Mouse (Mus musculus): ENCODE measurements around the gene Alyref. TPM values are rescaled to one million over a fixed set of nuclear protein-coding genes. Genes with fewer than 3 reads are reported as not detected.

The Alyref gene
- polyA plus RNA-seq, 1 experiment from 2014 or later = 237 TPM

- no peaks in the 10 kb centered on the region for H3K9me3 ChIP-seq (ENCODE audit: control insufficient read depth, low read length)
- 1% methylated on average over 56 of the region's 56 CpGs for WGBS
- DNase-seq (ENCODE audit: low spot score) (peak; percentile 92), ATAC-seq (ENCODE audit: low FRiP score) (peak; percentile 95)
- H3K27ac ChIP-seq = peak within 1 kb of the TSS; percentile 84
- no peaks in the 10 kb centered on the region for H3K27me3 ChIP-seq (ENCODE audit: control insufficient read depth, insufficient read depth, low read length)
- peak within 1 kb of the TSS; percentile 80 for H3K4me2 ChIP-seq (replicated peaks)
- peak within 1 kb of the TSS; percentile 78 for H3K9ac ChIP-seq
- H3K36me3 ChIP-seq (replicated peaks; ENCODE audit: control insufficient read depth, insufficient read depth) = peaks cover 70% of the 10 kb centered on the region
- H3K4me3 ChIP-seq (replicated peaks; ENCODE audit: low read length) = peak within 1 kb of the TSS; percentile 80
- peaks cover 18% of the 10 kb centered on the region for H3K4me1 ChIP-seq (replicated peaks; ENCODE audit: control insufficient read depth, insufficient read depth, low read length)
Measured at GRCm38 (mm10) chr11:120617519-120618112, 19.5 kb upstream of the Alyref start, which contains the start of gene Pcyt2. Pcyt2 (minus strand) TSS chr11:120617936.

DNA sequence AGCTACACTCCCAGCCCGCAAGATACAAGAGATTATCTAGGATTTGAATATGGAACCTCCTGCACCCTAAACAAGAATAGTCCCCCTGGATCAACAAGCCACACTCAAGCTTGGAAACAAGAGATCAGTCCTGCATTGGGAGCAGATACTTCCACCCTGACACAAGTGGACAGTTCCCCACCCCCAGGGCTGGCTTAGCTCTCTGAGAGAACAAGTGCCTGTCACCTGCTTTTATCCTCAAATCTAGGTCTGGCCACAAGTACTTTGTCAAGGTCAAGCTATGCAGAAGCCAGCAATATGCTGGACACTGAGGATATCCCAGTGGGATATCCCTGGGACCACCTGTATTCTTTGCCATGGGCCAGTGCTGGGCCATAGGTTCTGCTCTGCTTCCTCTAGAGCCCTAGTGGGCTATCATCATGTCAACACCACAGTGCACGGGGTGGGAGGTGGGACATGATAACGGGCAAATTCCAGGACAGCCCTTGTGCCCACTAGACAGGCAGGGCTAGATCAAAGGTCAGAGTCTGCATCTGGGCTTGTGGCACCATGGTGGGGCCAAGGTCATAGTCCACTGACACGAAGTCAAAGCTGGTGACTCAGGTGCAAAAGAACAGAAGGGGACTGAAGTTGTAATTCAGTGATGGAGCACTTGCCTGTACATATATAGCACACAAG lies 18.6 kb upstream of the Alyref start:
- H3K27ac ChIP-seq = peak overlapping the region; percentile 84
- DNase-seq (ENCODE audit: low spot score) (no peak), ATAC-seq (ENCODE audit: low FRiP score) (no peak)
- peak overlapping the region; percentile 80 for H3K4me3 ChIP-seq (replicated peaks; ENCODE audit: low read length)
- no peaks in the 10 kb centered on the region for H3K27me3 ChIP-seq (ENCODE audit: control insufficient read depth, insufficient read depth, low read length)
- peak overlapping the region; percentile 80 for H3K4me2 ChIP-seq (replicated peaks)
- H3K9ac ChIP-seq = peak overlapping the region; percentile 78
- peaks cover 72% of the 10 kb centered on the region for H3K36me3 ChIP-seq (replicated peaks; ENCODE audit: control insufficient read depth, insufficient read depth)
- no peaks in the 10 kb centered on the region for H3K9me3 ChIP-seq (ENCODE audit: control insufficient read depth, low read length)
- H3K4me1 ChIP-seq (replicated peaks; ENCODE audit: control insufficient read depth, insufficient read depth, low read length) = peaks cover 18% of the 10 kb centered on the region
- 53% methylated on average over 4 of the region's 4 CpGs for WGBS

DNA sequence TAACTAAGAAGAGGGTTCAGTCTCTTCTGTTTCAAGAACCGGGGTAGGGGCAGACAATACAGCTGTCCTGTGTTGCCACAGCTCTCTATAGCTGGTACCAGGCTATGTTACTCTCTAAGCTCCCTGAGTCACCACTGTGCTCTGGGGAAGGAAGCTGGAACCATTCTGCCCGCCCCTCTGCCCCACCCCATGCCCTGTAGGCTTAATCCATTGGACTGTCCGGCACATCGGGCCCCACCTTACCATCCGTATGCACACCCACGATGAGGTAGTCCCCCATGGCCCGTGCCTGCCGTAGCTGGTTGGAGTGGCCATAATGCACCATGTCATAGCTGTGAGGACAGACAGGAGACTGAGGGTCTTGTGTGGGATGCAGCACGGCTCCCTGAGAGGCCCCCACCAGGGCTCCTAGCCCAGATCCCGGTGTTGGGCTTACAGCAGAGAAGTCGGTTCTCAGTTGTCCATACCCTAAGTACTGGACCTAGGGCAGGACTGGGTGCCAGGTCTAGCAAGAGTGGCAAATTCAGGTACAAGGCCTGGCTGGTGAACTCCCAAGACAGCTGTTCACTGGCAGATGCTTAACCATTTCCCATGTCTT lies 17.5 kb upstream of the Alyref start:
- no peak overlapping the region for H3K9ac ChIP-seq
- peaks cover 18% of the 10 kb centered on the region for H3K4me1 ChIP-seq (replicated peaks; ENCODE audit: control insufficient read depth, insufficient read depth, low read length)
- H3K4me3 ChIP-seq (replicated peaks; ENCODE audit: low read length) = 0 out of 2 replicates have a peak overlapping the region, but pooled peaks have one; percentile 80
- H3K9me3 ChIP-seq (ENCODE audit: control insufficient read depth, low read length) = no peaks in the 10 kb centered on the region
- no peak overlapping the region for H3K27ac ChIP-seq
- DNase-seq (ENCODE audit: low spot score) = no peak
- 0 out of 2 replicates have a peak overlapping the region, but pooled peaks have one; percentile 80 for H3K4me2 ChIP-seq (replicated peaks)
- H3K36me3 ChIP-seq (replicated peaks; ENCODE audit: control insufficient read depth, insufficient read depth) = peaks cover 72% of the 10 kb centered on the region
- 92% methylated on average over 11 of the region's 11 CpGs for WGBS
- ATAC-seq (ENCODE audit: low FRiP score) = no peak
- no peaks in the 10 kb centered on the region for H3K27me3 ChIP-seq (ENCODE audit: control insufficient read depth, insufficient read depth, low read length)

DNA sequence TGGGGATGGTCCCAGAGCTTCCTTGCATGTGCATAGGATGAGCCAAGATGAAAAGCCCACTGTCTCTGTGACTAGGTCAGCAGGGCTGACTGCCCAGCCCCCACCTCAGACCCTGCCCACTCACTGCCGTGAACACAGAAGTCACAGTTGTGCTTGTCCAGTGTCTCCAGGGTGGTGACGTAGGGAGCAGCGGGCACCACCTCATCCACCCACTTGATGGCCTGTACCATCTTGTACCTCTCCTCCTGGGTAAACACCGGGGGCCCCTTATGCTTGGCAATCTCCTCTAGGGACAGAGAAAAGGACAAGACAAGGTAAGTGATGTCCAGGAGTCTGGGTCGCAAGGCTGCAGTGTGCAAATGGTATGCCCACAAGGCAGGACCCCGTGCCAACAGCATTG lies 17.0 kb upstream of the Alyref start:
- Histone ChIP-seq H3K27me3 (ENCODE audit: control insufficient read depth, insufficient read depth, low read length) (no peaks in the 10 kb centered on the region), H3K36me3 (replicated peaks; ENCODE audit: control insufficient read depth, insufficient read depth) (peaks cover 72% of the 10 kb centered on the region), H3K4me3 (replicated peaks; ENCODE audit: low read length) (no peak overlapping the region), H3K9ac (no peak overlapping the region), H3K27ac (no peak overlapping the region), H3K9me3 (ENCODE audit: control insufficient read depth, low read length) (no peaks in the 10 kb centered on the region), H3K4me1 (replicated peaks; ENCODE audit: control insufficient read depth, insufficient read depth, low read length) (peaks cover 18% of the 10 kb centered on the region), H3K4me2 (replicated peaks) (no peak overlapping the region)
- no peak for DNase-seq (ENCODE audit: low spot score)
- ATAC-seq (ENCODE audit: low FRiP score) = no peak
- 91% methylated on average over 6 of the region's 6 CpGs for WGBS

GRCm38 (mm10) chr11:120613976-120614375 lies 15.8 kb upstream of the Alyref start:
- DNase-seq (ENCODE audit: low spot score) (no peak), ATAC-seq (ENCODE audit: low FRiP score) (no peak)
- Histone ChIP-seq H3K4me3 (replicated peaks; ENCODE audit: low read length) (no peak overlapping the region), H3K36me3 (replicated peaks; ENCODE audit: control insufficient read depth, insufficient read depth) (peaks cover 70% of the 10 kb centered on the region), H3K4me2 (replicated peaks) (no peak overlapping the region), H3K9ac (no peak overlapping the region), H3K4me1 (replicated peaks; ENCODE audit: control insufficient read depth, insufficient read depth, low read length) (peaks cover 18% of the 10 kb centered on the region), H3K27me3 (ENCODE audit: control insufficient read depth, insufficient read depth, low read length) (0 out of 2 replicates have a peak, but pooled peaks cover 6% of the 10 kb centered on the region), H3K9me3 (ENCODE audit: control insufficient read depth, low read length) (no peaks in the 10 kb centered on the region), H3K27ac (no peak overlapping the region)
- 69% methylated on average over 8 of the region's 8 CpGs for WGBS

GRCm38 (mm10) chr11:120613481-120613972 lies 15.4 kb upstream of the Alyref start:
- DNase-seq (ENCODE audit: low spot score) (no peak), ATAC-seq (ENCODE audit: low FRiP score) (no peak)
- no peaks in the 10 kb centered on the region for H3K9me3 ChIP-seq (ENCODE audit: control insufficient read depth, low read length)
- H3K36me3 ChIP-seq (replicated peaks; ENCODE audit: control insufficient read depth, insufficient read depth) = peaks cover 66% of the 10 kb centered on the region
- H3K4me3 ChIP-seq (replicated peaks; ENCODE audit: low read length) = no peak overlapping the region
- no peak overlapping the region for H3K27ac ChIP-seq
- H3K9ac ChIP-seq = no peak overlapping the region
- 86% methylated on average over 10 of the region's 10 CpGs for WGBS
- 0 out of 2 replicates have a peak, but pooled peaks cover 6% of the 10 kb centered on the region for H3K27me3 ChIP-seq (ENCODE audit: control insufficient read depth, insufficient read depth, low read length)
- H3K4me1 ChIP-seq (replicated peaks; ENCODE audit: control insufficient read depth, insufficient read depth, low read length) = peaks cover 18% of the 10 kb centered on the region
- H3K4me2 ChIP-seq (replicated peaks) = no peak overlapping the region

DNA sequence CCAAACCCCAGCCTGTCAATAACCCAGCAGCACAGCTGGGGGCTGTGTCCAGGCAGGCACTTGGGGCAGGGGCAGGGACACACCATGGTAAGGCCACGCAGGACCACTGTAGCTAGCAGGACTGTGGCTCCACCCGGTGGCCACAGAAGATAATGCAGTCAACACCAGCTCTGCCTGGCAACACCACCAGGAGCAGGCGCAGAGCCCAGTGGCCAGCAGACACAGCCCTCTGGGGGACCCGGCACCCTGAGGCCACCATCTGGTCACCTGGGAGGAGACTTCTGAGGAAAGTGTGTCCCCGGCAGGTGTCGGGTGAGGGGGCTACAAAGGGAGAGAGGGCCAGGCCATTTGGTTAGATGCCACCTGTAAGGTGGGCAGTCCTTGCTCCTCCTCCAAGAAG lies 14.6 kb upstream of the Alyref start:
- DNase-seq (ENCODE audit: low spot score) (peak; percentile 65), ATAC-seq (ENCODE audit: low FRiP score) (no peak)
- Histone ChIP-seq H3K27me3 (ENCODE audit: control insufficient read depth, insufficient read depth, low read length) (0 out of 2 replicates have a peak, but pooled peaks cover 6% of the 10 kb centered on the region), H3K4me2 (replicated peaks) (no peak overlapping the region), H3K9ac (no peak overlapping the region), H3K4me1 (replicated peaks; ENCODE audit: control insufficient read depth, insufficient read depth, low read length) (peaks cover 18% of the 10 kb centered on the region), H3K27ac (no peak overlapping the region), H3K4me3 (replicated peaks; ENCODE audit: low read length) (no peak overlapping the region), H3K9me3 (ENCODE audit: control insufficient read depth, low read length) (no peaks in the 10 kb centered on the region), H3K36me3 (replicated peaks; ENCODE audit: control insufficient read depth, insufficient read depth) (peaks cover 62% of the 10 kb centered on the region)
- WGBS = 56% methylated on average over 6 of the region's 6 CpGs

DNA sequence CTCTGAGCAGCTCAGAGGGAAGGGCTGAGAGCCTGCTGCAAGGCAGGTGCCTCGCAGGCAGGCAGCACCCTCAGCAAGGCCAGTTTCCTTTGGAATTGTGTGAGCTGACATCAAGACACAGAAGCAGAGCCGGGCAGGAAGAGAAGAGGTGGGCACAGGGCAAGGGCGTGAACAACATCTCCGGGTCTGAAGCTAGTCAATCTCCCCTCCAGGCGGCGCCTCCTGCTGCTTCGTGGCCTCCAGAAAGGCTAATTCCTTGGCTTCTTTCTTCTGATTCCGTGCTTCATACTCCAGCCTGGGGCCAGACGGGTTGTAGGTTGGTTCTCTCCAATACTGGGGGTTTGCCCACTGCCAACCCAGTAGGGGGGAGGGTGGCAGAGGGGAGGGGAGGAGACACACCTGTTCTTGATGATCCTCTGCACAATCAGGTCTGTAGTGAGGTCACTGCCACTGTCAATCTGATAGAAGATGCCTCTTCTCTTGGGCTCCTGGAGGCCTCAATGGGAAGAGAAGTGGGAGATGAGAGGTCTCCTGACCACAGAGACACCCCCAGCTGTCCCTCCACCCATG lies 12.4 kb upstream of the Alyref start:
- ATAC-seq (ENCODE audit: low FRiP score) = no peak
- 0 out of 2 replicates have a peak, but pooled peaks cover 6% of the 10 kb centered on the region for H3K27me3 ChIP-seq (ENCODE audit: control insufficient read depth, insufficient read depth, low read length)
- no peak overlapping the region for H3K4me2 ChIP-seq (replicated peaks)
- no peak overlapping the region for H3K4me3 ChIP-seq (replicated peaks; ENCODE audit: low read length)
- peaks cover 1% of the 10 kb centered on the region; the same call in 1 of the 2 replicates for H3K4me1 ChIP-seq (replicated peaks; ENCODE audit: control insufficient read depth, insufficient read depth, low read length)
- no peak overlapping the region for H3K9ac ChIP-seq
- no peak for DNase-seq (ENCODE audit: low spot score)
- H3K27ac ChIP-seq = no peak overlapping the region
- peaks cover 74% of the 10 kb centered on the region for H3K36me3 ChIP-seq (replicated peaks; ENCODE audit: control insufficient read depth, insufficient read depth)
- H3K9me3 ChIP-seq (ENCODE audit: control insufficient read depth, low read length) = no peaks in the 10 kb centered on the region
- 80% methylated on average over 9 of the region's 9 CpGs for WGBS

DNA sequence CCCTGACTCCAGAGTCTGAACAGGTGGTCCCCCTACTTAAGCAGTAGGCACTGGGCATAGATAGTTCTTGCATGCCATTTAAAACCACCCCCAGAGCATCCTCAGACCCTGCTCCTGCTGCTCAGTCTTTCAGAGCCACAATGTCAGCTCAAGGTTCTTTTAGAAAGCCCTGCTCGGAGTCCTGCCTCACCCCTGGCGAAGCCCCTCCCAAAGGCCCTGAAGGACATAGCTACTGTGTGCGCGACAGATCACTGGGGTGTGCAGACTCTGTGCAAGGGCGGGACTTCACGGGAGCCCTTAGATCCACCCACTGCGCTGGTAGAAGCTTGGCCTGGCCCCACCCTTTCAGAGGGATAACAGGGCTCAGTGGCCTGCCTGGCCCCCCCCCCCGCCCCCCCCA lies 11.1 kb upstream of the Alyref start:
- Histone ChIP-seq H3K4me1 (replicated peaks; ENCODE audit: control insufficient read depth, insufficient read depth, low read length) (no peaks in the 10 kb centered on the region; the same call in 1 of the 2 replicates), H3K27ac (no peak overlapping the region), H3K27me3 (ENCODE audit: control insufficient read depth, insufficient read depth, low read length) (0 out of 2 replicates have a peak, but pooled peaks cover 6% of the 10 kb centered on the region), H3K4me3 (replicated peaks; ENCODE audit: low read length) (no peak overlapping the region), H3K9ac (no peak overlapping the region), H3K4me2 (replicated peaks) (no peak overlapping the region), H3K36me3 (replicated peaks; ENCODE audit: control insufficient read depth, insufficient read depth) (peaks cover 81% of the 10 kb centered on the region), H3K9me3 (ENCODE audit: control insufficient read depth, low read length) (no peaks in the 10 kb centered on the region)
- ATAC-seq (ENCODE audit: low FRiP score) = no peak
- no peak for DNase-seq (ENCODE audit: low spot score)
- 30% methylated on average over 8 of the region's 8 CpGs for WGBS

All from hindbrain, embryonic 14.5 days (tissue).